Mouse (Mus musculus) embryonic facial prominence, embryonic 13.5 days (tissue): Measurements from ENCODE around the gene Insyn1. TPM values are rescaled to one million over a fixed set of nuclear protein-coding genes. Genes with fewer than 3 reads are reported as not detected.
A peak's percentile ranks its signal among the peaks of the same experiment; 100 is the strongest.

Experiments used
- ATAC-seq: fragments of 200-750 bp; cut with Nextera tagmentation; 2 replicates; pipeline ENCODE4 v1.8.0; 2017; ENCODE audit warnings: low read depth; ENCODE audit not compliant: insufficient number of reproducible peaks, insufficient read depth, low FRiP score, low TSS enrichment
- H3K27ac ChIP-seq: fragments of 300-500 bp; sonication (generic); 2 replicates; pipeline ENCODE4 v1.5.1; 2015; ENCODE audit warnings: moderate library complexity, mild to moderate bottlenecking, inconsistent platforms
- H3K27me3 ChIP-seq: fragments of 300-500 bp; sonication (generic); 2 replicates; pipeline ENCODE4 v1.6.1; 2015; ENCODE audit warnings: mild to moderate bottlenecking, inconsistent platforms
- H3K36me3 ChIP-seq: fragments of 300-500 bp; sonication (generic); 2 replicates; pipeline ENCODE4 v1.6.1; 2015; ENCODE audit warnings: mild to moderate bottlenecking, inconsistent platforms
- H3K4me1 ChIP-seq: fragments of 300-500 bp; sonication (generic); 2 replicates; pipeline ENCODE4 v1.6.1; 2015; ENCODE audit warnings: inconsistent platforms
- H3K4me2 ChIP-seq: fragments of 300-500 bp; sonication (generic); 2 replicates; pipeline ENCODE4 v1.6.1; 2015; ENCODE audit warnings: moderate library complexity, mild to moderate bottlenecking, inconsistent platforms
- H3K4me3 ChIP-seq: fragments of 300-500 bp; sonication (generic); 2 replicates; pipeline ENCODE4 v1.5.1; 2015; ENCODE audit warnings: mild to moderate bottlenecking, inconsistent platforms
- H3K9ac ChIP-seq: fragments of 300-500 bp; sonication (generic); 2 replicates; pipeline ENCODE4 v1.6.1; 2015; ENCODE audit warnings: mild to moderate bottlenecking, inconsistent platforms
- H3K9me3 ChIP-seq: fragments of 300-500 bp; sonication (generic); 2 replicates; pipeline ENCODE4 v1.6.1; 2016; ENCODE audit warnings: inconsistent platforms
- WGBS: fragments of 180-500 bp; shearing (Covaris S2); methylation state at CpG from one replicate; pipeline ENCODE4 v1.1.7; 2015; ENCODE audit warnings: mixed read lengths; 5-methylcytosine and 5-hydroxymethylcytosine counted together
- polyA plus RNA-seq: library from polyadenylated mRNA; unstranded; fragments of >200 nt; fragmentation: Nextera tagmentation; extraction: Ambion mirVana; gene quantifications from 2 replicates; pipeline ENCODE4 v1.2.1, GENCODE M21; 2015

The Insyn1 gene
- polyA plus RNA-seq, 1 experiment from 2014 or later, result 5.1 TPM

- ATAC-seq, result no peak
These were observed 1.4 kb downstream of the Insyn1 start for GRCm38 (mm10) chr9:58489865-58490165.

GRCm38 (mm10) chr9:58490391-58490790, 2.0 kb downstream of the Insyn1 start:
- peak overlapping the region; percentile 76; the same call in 1 of the 2 replicates for H3K4me3 ChIP-seq
- WGBS, result 52% methylated on average over 2 of the region's 2 CpGs
- H3K9ac ChIP-seq, result peak overlapping the region; percentile 90
- peaks cover 24% of the 10 kb centered on the region for H3K27me3 ChIP-seq
- peaks cover 44% of the 10 kb centered on the region for H3K4me1 ChIP-seq
- no peaks in the 10 kb centered on the region for H3K9me3 ChIP-seq
- H3K27ac ChIP-seq, result no peak overlapping the region
- peaks cover 10% of the 10 kb centered on the region for H3K36me3 ChIP-seq
- no peak for ATAC-seq
- H3K4me2 ChIP-seq, result peak overlapping the region; percentile 93

More at GRCm38 (mm10) chr9:58489865-58490165, 1.4 kb downstream of the Insyn1 start:
- WGBS, result 8% methylated on average over 7 of the region's 7 CpGs
- Histone ChIP-seq H3K36me3 (peaks cover 10% of the 10 kb centered on the region), H3K4me1 (peaks cover 41% of the 10 kb centered on the region), H3K27me3 (peaks cover 27% of the 10 kb centered on the region), H3K4me2 (peak overlapping the region; percentile 93), H3K9ac (peak overlapping the region; percentile 90), H3K4me3 (peak overlapping the region; percentile 76), H3K27ac (0 out of 2 replicates have a peak overlapping the region, but pooled peaks have one; percentile 44), H3K9me3 (no peaks in the 10 kb centered on the region)

GRCm38 (mm10) chr9:58495035-58495434, 6.6 kb downstream of the Insyn1 start:
- Histone ChIP-seq H3K4me1 (peaks cover 26% of the 10 kb centered on the region), H3K4me2 (no peak overlapping the region), H3K9ac (no peak overlapping the region), H3K27ac (no peak overlapping the region), H3K27me3 (peaks cover 2% of the 10 kb centered on the region; the same call in 1 of the 2 replicates), H3K9me3 (no peaks in the 10 kb centered on the region), H3K4me3 (no peak overlapping the region), H3K36me3 (peaks cover 19% of the 10 kb centered on the region)
- 63% methylated on average over 2 of the region's 2 CpGs for WGBS
- no peak for ATAC-seq

- Histone ChIP-seq H3K4me2 (no peak overlapping the region), H3K4me1 (peaks cover 11% of the 10 kb centered on the region; the same call in 1 of the 2 replicates), H3K9ac (no peak overlapping the region), H3K27me3 (no peaks in the 10 kb centered on the region), H3K4me3 (no peak overlapping the region), H3K27ac (no peak overlapping the region), H3K36me3 (peaks cover 24% of the 10 kb centered on the region), H3K9me3 (no peaks in the 10 kb centered on the region)
- 31% methylated on average over 4 of the region's 4 CpGs for WGBS
- ATAC-seq, result no peak
These were observed 8.2 kb downstream of the Insyn1 start for GRCm38 (mm10) chr9:58496470-58497182.

- no peak overlapping the region for H3K4me2 ChIP-seq
- ATAC-seq, result no peak
- peaks cover 17% of the 10 kb centered on the region for H3K36me3 ChIP-seq
- H3K27ac ChIP-seq, result no peak overlapping the region
- H3K4me1 ChIP-seq, result 0 out of 2 replicates have a peak, but pooled peaks cover 4% of the 10 kb centered on the region
- 75% methylated on average over 4 of the region's 4 CpGs for WGBS
- H3K4me3 ChIP-seq, result no peak overlapping the region
- no peaks in the 10 kb centered on the region for H3K27me3 ChIP-seq
- H3K9me3 ChIP-seq, result no peaks in the 10 kb centered on the region
- no peak overlapping the region for H3K9ac ChIP-seq
These were observed 9.5 kb downstream of the Insyn1 start for GRCm38 (mm10) chr9:58497942-58498341.

GRCm38 (mm10) chr9:58500946-58501345, 12.5 kb downstream of the Insyn1 start:
- 90% methylated on average over 5 of the region's 5 CpGs for WGBS
- Histone ChIP-seq H3K4me2 (no peak overlapping the region), H3K4me3 (no peak overlapping the region), H3K27me3 (no peaks in the 10 kb centered on the region), H3K4me1 (peaks cover 3% of the 10 kb centered on the region), H3K9me3 (no peaks in the 10 kb centered on the region), H3K36me3 (peaks cover 14% of the 10 kb centered on the region), H3K9ac (no peak overlapping the region), H3K27ac (no peak overlapping the region)
- ATAC-seq, result no peak

- H3K9me3 ChIP-seq, result no peaks in the 10 kb centered on the region
- no peak overlapping the region for H3K9ac ChIP-seq
- 78% methylated on average over 8 of the region's 8 CpGs for WGBS
- H3K4me1 ChIP-seq, result peaks cover 4% of the 10 kb centered on the region
- H3K27me3 ChIP-seq, result no peaks in the 10 kb centered on the region
- no peak overlapping the region for H3K4me2 ChIP-seq
- no peaks in the 10 kb centered on the region for H3K36me3 ChIP-seq
- no peak for ATAC-seq
- no peak overlapping the region for H3K27ac ChIP-seq
- no peak overlapping the region for H3K4me3 ChIP-seq
These were observed 19.0 kb downstream of the Insyn1 start for GRCm38 (mm10) chr9:58507216-58508005.

- Histone ChIP-seq H3K36me3 (no peaks in the 10 kb centered on the region), H3K27ac (no peak overlapping the region), H3K4me2 (no peak overlapping the region), H3K27me3 (no peaks in the 10 kb centered on the region), H3K9ac (no peak overlapping the region), H3K4me3 (no peak overlapping the region), H3K4me1 (peaks cover 4% of the 10 kb centered on the region), H3K9me3 (no peaks in the 10 kb centered on the region)
- ATAC-seq, result no peak
- 83% methylated on average over 5 of the region's 5 CpGs for WGBS
These were observed 22.0 kb downstream of the Insyn1 start for GRCm38 (mm10) chr9:58510452-58510851.

GRCm38 (mm10) chr9:58513749-58514148, 25.3 kb downstream of the Insyn1 start:
- Histone ChIP-seq H3K4me2 (no peak overlapping the region), H3K9ac (no peak overlapping the region), H3K4me3 (no peak overlapping the region), H3K9me3 (no peaks in the 10 kb centered on the region), H3K36me3 (no peaks in the 10 kb centered on the region), H3K27me3 (no peaks in the 10 kb centered on the region), H3K4me1 (peaks cover 13% of the 10 kb centered on the region), H3K27ac (no peak overlapping the region)
- 39% methylated on average over 5 of the region's 5 CpGs for WGBS
- ATAC-seq, result no peak

GRCm38 (mm10) chr9:58516480-58516879, 28.1 kb downstream of the Insyn1 start:
- H3K4me2 ChIP-seq, result no peak overlapping the region
- no peak overlapping the region for H3K27ac ChIP-seq
- H3K9me3 ChIP-seq, result no peaks in the 10 kb centered on the region
- no peaks in the 10 kb centered on the region for H3K27me3 ChIP-seq
- H3K9ac ChIP-seq, result no peak overlapping the region
- no peak overlapping the region for H3K4me3 ChIP-seq
- no peak for ATAC-seq
- WGBS, result 74% methylated on average over 3 of the region's 3 CpGs
- no peaks in the 10 kb centered on the region for H3K36me3 ChIP-seq
- H3K4me1 ChIP-seq, result peaks cover 16% of the 10 kb centered on the region

- no peak for ATAC-seq
- H3K4me3 ChIP-seq, result no peak overlapping the region
- no peaks in the 10 kb centered on the region for H3K27me3 ChIP-seq
- no peak overlapping the region for H3K9ac ChIP-seq
- peak overlapping the region; percentile 40 for H3K27ac ChIP-seq
- no peaks in the 10 kb centered on the region for H3K9me3 ChIP-seq
- peaks cover 20% of the 10 kb centered on the region for H3K4me1 ChIP-seq
- no peak overlapping the region for H3K4me2 ChIP-seq
- H3K36me3 ChIP-seq, result no peaks in the 10 kb centered on the region
- WGBS, result 20% methylated on average over 9 of the region's 9 CpGs
These were observed 29.7 kb downstream of the Insyn1 start for GRCm38 (mm10) chr9:58517866-58518750.
